Mouse (Mus musculus) embryonic facial prominence, embryonic 10.5 days (tissue): ENCODE data around the gene Cebpa. TPM values are rescaled to one million over a fixed set of nuclear protein-coding genes. Genes with fewer than 3 reads are reported as not detected.

Experiments
- DNase-seq: peaks from one replicate; pipeline ENCODE4 v3.0.0-alpha.2; 2017; ENCODE audit warnings: low spot score
- H3K27ac ChIP-seq: fragments of 300-500 bp; sonication (generic); replicated peaks from 2 replicates; pipeline ENCODE4 v1.5.1; 2016; ENCODE audit warnings: mild to moderate bottlenecking
- H3K27me3 ChIP-seq: fragments of 300-500 bp; sonication (generic); replicated peaks from 2 replicates; pipeline ENCODE4 v1.6.1; 2016; ENCODE audit warnings: low read depth, mild to moderate bottlenecking; ENCODE audit not compliant: poor library complexity, severe bottlenecking
- H3K36me3 ChIP-seq: fragments of 300-500 bp; sonication (generic); replicated peaks from 2 replicates; pipeline ENCODE4 v1.6.1; 2016; ENCODE audit warnings: mild to moderate bottlenecking, moderate library complexity
- H3K4me1 ChIP-seq: fragments of 300-500 bp; sonication (generic); 2 replicates; pipeline ENCODE4 v1.6.1; 2016
- H3K4me3 ChIP-seq: fragments of 300-500 bp; sonication (generic); 2 replicates; pipeline ENCODE4 v1.5.1; 2016; ENCODE audit warnings: mild to moderate bottlenecking, moderate library complexity
- H3K9me3 ChIP-seq: fragments of 300-500 bp; sonication (generic); 2 replicates; pipeline ENCODE4 v1.6.1; 2016; ENCODE audit warnings: mild to moderate bottlenecking
- whole genome bisulfite sequencing: fragments of 180-500 bp; shearing (Covaris S2); methylation state at CpG from one replicate; pipeline ENCODE4 v1.1.7; 2016; 5-methylcytosine and 5-hydroxymethylcytosine counted together
- polyA plus RNA-seq: library from polyadenylated mRNA; unstranded; fragments of >200 nt; fragmentation: Nextera tagmentation; extraction: Ambion mirVana; gene quantifications from 2 replicates; pipeline ENCODE4 v1.2.1, GENCODE M21; 2016

Gene Cebpa
- 0.39 and 0.45 TPM in 2 replicates for polyA plus RNA-seq

DNA sequence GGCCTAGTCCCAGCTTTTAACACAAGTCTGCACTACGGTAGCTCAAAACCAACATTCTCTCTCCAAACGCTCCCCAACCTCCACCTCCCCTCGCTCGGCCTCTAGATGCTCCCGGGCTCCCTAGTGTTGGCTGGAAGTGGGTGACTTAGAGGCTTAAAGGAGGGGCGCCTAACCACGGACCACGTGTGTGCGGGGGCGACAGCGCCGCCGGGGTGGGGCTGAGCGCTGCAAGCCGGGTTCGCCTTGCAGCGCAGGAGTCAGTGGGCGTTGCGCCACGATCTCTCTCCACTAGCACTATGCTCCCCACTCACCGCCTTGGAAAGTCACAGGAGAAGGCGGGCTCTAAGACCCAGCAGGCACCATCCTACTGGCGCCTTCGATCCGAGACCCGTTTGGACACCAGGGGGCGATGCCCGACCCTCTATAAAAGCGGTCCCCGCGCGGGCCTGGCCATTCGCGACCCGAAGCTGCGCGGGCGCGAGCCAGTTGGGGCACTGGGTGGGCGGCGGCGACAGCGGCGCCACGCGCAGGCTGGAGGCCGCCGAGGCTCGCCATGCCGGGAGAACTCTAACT, at the start of gene Cebpa:
TSS of gene Cebpa (plus strand) at position 453 of the 573 bp plus-strand sequence.
- no peaks in the 10 kb centered on the region for H3K9me3 ChIP-seq
- WGBS = under 1% methylated on average over 50 of the region's 50 CpGs
- H3K27me3 ChIP-seq = peaks cover 93% of the 10 kb centered on the region
- H3K4me1 ChIP-seq = peaks cover 42% of the 10 kb centered on the region
- H3K27ac ChIP-seq = peak within 1 kb of the TSS; percentile 76
- DNase-seq = peak; percentile 95
- no peaks in the 10 kb centered on the region for H3K36me3 ChIP-seq
- H3K4me3 ChIP-seq = peak within 1 kb of the TSS; percentile 68

DNA sequence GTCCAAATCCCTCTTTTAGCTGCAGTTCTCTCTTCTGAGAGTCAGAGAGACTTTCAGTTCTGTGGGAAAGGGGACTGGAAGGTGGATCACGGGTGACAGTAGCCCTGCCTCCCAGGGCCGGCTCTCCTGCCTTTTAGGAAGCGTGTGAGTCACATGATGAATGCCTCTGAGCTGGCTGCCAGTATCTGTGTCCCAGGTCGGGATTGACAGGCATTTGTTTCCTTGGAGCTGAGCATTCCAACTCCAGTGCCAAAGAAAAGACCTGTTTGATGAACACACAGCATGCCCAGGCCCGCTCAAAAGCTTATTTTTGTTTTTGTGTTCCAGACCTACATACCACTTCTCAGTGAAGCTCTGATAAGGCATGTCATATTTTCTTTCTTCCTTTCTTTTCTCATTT, 42.4 kb upstream of the Cebpa start:
- peak overlapping the region; percentile 35; the same call in 1 of the 2 replicates for H3K27ac ChIP-seq
- no peaks in the 10 kb centered on the region for H3K36me3 ChIP-seq
- WGBS = 46% methylated on average over 5 of the region's 5 CpGs
- DNase-seq = no peak
- H3K4me3 ChIP-seq = no peak overlapping the region
- no peaks in the 10 kb centered on the region for H3K27me3 ChIP-seq
- H3K4me1 ChIP-seq = peaks cover 12% of the 10 kb centered on the region
- no peaks in the 10 kb centered on the region for H3K9me3 ChIP-seq

DNA sequence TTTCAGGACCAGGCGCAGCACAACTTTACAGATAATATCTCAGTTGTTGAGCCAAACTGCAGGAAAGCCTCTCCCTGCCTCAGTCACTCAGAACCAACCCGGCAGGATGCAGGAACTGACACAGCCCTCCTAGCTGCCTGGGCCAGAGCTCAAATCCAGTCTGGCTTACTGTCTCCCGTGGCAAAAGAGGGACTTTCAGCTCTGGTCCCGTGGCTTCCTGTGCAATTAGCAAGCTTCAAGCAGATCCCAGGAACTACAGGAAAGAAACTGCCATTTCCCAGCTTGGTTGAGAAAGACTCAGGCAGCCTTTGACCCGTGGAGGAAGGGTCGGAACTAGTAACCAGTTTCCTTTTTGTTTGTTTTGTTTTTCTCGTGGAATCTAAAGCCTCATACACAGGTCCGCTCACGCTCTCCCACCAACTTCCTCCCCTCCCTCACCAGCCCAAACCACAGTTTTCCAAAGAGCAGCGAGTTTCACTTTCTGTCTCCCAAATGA, 38.2 kb upstream of the Cebpa start:
- peaks cover 19% of the 10 kb centered on the region for H3K4me1 ChIP-seq
- peak overlapping the region; percentile 6; the same call in 1 of the 2 replicates for H3K4me3 ChIP-seq
- peaks cover 14% of the 10 kb centered on the region; the same call in 1 of the 2 replicates for H3K27me3 ChIP-seq
- H3K9me3 ChIP-seq = no peaks in the 10 kb centered on the region
- no peaks in the 10 kb centered on the region for H3K36me3 ChIP-seq
- peak; percentile 35 for DNase-seq
- peak overlapping the region; percentile 40 for H3K27ac ChIP-seq
- 29% methylated on average over 10 of the region's 10 CpGs for WGBS

DNA sequence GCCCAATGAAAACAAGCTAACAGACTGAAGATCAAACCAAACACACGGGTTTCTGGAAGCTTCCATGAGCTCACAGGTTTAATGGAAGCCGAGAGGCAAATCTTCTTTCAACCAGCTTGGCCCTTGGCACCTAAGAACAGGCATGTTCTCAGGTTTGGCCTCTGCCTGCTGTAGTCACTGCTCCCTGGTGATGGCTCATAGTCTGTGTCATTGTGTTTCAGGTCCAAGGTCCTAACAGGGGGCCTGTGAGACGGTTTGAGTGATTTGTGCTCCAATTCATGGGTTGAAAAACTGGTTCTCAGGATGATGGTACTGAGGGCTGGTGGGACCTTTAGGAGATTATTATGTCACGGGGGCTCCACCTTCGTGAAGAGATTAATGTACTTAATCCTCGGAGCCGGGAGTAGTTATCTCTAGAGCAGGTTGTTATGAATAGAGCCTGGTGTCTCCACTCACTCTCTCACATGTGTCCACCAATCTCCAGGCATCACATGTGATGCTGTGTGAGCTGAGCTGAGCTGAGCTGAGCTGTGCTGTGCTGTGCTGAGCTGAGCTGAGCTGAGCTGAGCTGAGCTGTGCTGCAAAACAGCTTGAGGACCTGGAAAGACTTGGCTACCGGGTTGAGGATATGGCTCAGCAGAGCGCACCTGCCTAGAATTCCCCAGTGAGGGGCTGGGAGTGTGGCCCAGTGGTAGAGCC, 37.5 kb upstream of the Cebpa start:
- Histone ChIP-seq H3K27ac (peak overlapping the region; percentile 40; the same call in 1 of the 2 replicates), H3K9me3 (no peaks in the 10 kb centered on the region), H3K27me3 (peaks cover 21% of the 10 kb centered on the region; the same call in 1 of the 2 replicates), H3K4me3 (no peak overlapping the region), H3K4me1 (peaks cover 25% of the 10 kb centered on the region), H3K36me3 (no peaks in the 10 kb centered on the region)
- whole genome bisulfite sequencing = 79% methylated on average over 9 of the region's 9 CpGs
- no peak for DNase-seq

DNA sequence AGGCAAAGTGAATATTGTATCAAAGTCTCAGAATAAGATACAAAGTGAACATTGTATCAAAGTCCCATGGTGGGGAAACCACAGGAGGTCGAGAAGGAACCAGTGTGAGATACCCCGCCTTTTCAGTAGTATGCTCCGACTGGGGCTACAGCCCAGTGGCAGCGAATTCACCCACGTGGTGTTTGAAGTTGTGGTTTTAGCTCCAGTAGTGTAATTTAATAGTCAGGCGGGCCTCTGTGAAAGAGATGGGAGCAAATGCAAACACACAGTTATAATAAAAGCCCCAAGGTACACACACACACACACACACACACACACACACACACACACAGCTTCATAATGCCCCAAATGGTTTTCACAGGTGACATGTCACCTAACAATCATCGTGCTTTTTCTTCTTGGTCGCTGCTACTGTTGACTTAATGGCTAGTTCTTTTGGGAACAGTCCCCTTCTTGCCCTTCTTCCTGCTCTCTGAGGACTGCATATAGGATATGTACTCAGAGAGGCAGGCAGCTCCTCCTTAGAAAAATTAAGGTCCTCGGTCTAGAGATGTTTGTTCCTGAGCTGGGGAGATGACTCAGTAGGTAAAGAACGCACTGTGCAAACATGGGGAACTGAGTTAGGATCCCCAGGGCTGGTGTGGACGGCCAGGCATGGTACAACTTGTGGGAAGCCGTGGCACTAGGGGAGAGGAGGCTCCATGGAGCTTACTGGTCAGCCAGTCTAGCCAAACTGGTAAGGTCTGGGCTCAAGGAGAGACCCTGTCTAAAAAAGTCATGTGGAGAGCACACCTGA, 34.3 kb upstream of the Cebpa start:
- DNase-seq = no peak
- peaks cover 33% of the 10 kb centered on the region for H3K4me1 ChIP-seq
- peaks cover 27% of the 10 kb centered on the region; the same call in 1 of the 2 replicates for H3K27me3 ChIP-seq
- H3K36me3 ChIP-seq = no peaks in the 10 kb centered on the region
- H3K4me3 ChIP-seq = no peak overlapping the region
- H3K9me3 ChIP-seq = no peaks in the 10 kb centered on the region
- no peak overlapping the region for H3K27ac ChIP-seq
- WGBS = 82% methylated on average over 12 of the region's 12 CpGs

DNA sequence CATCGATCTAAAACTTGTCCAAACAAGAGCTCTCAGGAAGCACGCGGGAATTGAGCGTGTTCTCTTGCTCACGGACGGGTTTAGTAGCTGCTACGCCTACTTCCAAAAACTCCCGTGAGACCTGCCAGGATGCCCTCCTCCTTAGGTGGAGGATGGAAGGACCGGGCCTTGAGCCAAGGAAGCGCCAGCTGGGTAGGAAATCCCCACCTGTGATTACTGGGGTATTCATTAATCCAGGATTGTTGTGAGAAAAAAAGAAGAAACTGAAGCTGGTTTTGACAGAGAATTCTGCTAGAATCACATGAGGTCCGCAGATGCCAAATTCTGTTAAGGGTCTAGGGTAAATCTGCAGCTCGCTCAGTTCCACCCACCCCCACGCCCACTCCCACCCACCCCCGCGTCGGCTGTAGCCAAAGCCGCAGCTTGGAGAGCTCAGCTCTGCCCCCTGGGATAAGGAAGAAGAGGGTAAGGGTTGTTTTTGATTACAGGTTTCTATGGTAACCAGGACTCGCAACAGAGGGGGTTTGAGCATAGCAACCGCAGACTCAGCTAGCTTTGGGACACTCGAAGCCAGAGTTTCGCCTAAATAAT, 32.7 kb upstream of the Cebpa start:
- peak; percentile 70 for DNase-seq
- Histone ChIP-seq H3K4me3 (peak overlapping the region; percentile 49), H3K36me3 (no peaks in the 10 kb centered on the region), H3K9me3 (no peaks in the 10 kb centered on the region), H3K27me3 (peaks cover 27% of the 10 kb centered on the region; the same call in 1 of the 2 replicates), H3K4me1 (peaks cover 24% of the 10 kb centered on the region), H3K27ac (no peak overlapping the region; the same call in 1 of the 2 replicates)
- WGBS = 2% methylated on average over 21 of the region's 21 CpGs

DNA sequence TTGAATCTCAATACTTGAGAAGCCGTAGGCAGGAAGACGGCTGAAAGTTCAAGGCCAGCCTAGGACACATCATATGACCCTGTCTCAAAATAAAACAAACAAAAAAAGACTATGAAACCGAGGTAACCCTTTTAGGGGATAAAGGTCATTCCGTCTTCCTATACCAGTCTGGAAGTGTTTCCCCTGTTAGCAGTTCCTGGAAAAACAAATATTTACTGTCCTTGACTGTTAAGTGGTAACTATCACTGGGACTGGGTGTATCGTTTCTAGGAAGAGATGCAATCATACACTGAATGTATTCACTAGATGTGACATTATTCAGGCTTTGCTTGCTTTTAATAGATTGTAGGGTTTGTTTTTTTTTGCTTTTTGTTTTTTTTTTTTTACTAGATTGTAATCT, 28.5 kb upstream of the Cebpa start:
- Histone ChIP-seq H3K4me3 (no peak overlapping the region), H3K27me3 (peaks cover 16% of the 10 kb centered on the region; the same call in 1 of the 2 replicates), H3K36me3 (no peaks in the 10 kb centered on the region), H3K9me3 (no peaks in the 10 kb centered on the region), H3K27ac (no peak overlapping the region), H3K4me1 (peaks cover 23% of the 10 kb centered on the region)
- WGBS = 76% methylated on average over 5 of the region's 5 CpGs
- no peak for DNase-seq

DNA sequence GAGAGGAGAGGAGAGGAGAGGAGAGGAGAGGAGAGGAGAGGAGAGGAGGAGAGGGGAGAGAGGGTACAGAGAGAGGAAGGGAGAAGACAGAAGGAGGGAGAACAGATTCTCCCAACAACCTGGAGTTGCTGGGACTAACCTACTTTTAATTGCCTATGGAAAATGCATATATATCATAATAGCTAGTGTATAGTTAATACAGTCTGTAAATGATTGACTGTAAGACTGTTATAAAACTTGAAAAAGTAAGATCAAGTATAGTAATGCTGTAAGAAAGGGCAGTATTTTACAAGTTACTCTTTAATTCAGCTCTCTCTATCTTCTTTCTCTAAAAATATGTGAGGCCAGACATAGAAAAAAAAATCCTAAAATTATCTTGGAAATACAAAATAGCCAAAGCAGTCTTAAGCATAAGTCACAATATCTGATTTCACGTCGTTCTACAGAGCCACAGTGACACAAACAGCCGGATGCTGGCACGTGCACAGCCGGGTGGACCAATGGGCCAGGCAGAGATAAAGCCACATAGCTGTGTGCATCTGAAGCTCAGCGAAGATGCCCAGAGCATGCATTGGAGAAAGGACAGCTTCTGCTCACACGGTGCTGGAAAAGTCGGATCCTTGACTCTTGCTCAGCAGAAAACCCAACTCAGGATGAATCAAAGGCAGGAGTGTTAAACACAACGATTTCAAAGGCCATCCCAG, 24.0 kb upstream of the Cebpa start:
- WGBS = 76% methylated on average over 9 of the region's 9 CpGs

DNA sequence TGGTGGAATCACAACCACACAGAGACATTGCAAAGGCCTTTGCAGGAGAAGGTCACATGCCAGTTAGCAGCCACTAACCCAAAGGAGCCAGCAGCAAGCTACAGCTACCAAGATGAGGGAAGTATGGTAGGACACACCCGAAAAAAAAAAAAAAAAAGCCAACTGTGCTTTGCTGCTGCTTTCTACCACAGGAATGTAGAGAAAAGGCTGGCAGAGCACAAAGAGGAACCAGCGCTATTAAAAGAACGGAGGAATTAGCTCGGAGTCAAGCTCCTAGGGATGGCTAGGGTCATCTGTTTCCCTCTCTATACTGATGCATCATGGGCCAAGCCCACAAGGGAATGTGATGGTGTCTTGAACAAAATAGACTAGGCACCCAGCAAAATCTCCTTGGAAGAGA, 20.3 kb upstream of the Cebpa start:
- no peaks in the 10 kb centered on the region for H3K36me3 ChIP-seq
- no peaks in the 10 kb centered on the region for H3K4me1 ChIP-seq
- H3K27me3 ChIP-seq = no peaks in the 10 kb centered on the region
- no peaks in the 10 kb centered on the region; the same call in 1 of the 2 replicates for H3K9me3 ChIP-seq
- H3K27ac ChIP-seq = no peak overlapping the region
- WGBS = 79% methylated on average over 4 of the region's 4 CpGs
- no peak overlapping the region for H3K4me3 ChIP-seq
- DNase-seq = no peak

More for the DNA sequence above, 24.0 kb upstream of the Cebpa start:
- no peaks in the 10 kb centered on the region for H3K36me3 ChIP-seq
- no peak for DNase-seq
- H3K27ac ChIP-seq = no peak overlapping the region
- H3K27me3 ChIP-seq = no peaks in the 10 kb centered on the region
- H3K4me1 ChIP-seq = 0 out of 2 replicates have a peak, but pooled peaks cover 7% of the 10 kb centered on the region
- no peak overlapping the region for H3K4me3 ChIP-seq
- no peaks in the 10 kb centered on the region for H3K9me3 ChIP-seq

DNA sequence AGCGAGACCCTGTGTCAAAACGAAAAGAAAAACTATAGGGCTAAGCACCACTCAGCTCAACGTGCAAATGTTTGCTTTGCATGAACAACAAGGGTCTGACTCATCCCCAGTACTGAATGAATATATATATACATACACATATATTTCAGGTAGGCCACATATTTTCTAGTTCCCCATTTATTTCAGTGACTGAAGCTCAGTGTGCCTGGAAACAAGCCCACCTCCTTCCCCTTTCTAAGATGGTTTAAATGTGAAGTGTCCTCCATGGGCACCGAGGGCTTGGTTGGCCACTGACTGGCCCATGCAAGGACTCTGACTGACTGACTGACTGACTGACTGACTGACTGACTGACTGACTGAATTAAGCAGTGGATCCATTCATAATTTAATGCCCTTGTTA, 19.6 kb upstream of the Cebpa start:
- no peak overlapping the region for H3K4me3 ChIP-seq
- no peak for DNase-seq
- H3K27me3 ChIP-seq = no peaks in the 10 kb centered on the region
- WGBS = 92% methylated on average over 4 of the region's 4 CpGs
- no peaks in the 10 kb centered on the region; the same call in 1 of the 2 replicates for H3K9me3 ChIP-seq
- H3K4me1 ChIP-seq = no peaks in the 10 kb centered on the region
- no peak overlapping the region for H3K27ac ChIP-seq
- H3K36me3 ChIP-seq = no peaks in the 10 kb centered on the region

DNA sequence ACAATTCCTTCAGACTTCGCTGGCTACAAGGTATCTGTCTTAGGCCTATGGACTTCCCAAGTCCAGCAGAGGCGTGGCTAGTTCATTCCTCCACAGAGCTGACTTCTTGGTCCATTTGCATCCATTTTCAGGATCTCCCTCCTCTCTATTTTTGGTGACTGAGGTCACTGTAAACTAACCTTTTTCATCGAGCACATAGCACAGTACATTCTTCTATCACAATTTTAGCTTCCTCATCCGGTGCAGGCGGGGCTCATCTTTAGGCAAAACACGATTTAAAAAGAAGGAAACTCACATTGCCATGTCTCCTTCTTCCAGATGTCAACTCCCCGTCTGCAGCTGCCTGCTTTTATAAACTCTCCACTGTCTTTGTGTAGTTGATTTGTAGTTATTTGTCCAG, 12.5 kb upstream of the Cebpa start:
- Histone ChIP-seq H3K4me1 (peaks cover 7% of the 10 kb centered on the region), H3K36me3 (no peaks in the 10 kb centered on the region), H3K27ac (no peak overlapping the region), H3K4me3 (no peak overlapping the region), H3K9me3 (peaks cover 2% of the 10 kb centered on the region; the same call in 1 of the 2 replicates), H3K27me3 (no peaks in the 10 kb centered on the region)
- WGBS = 84% methylated on average over 7 of the region's 7 CpGs
- no peak for DNase-seq
